Mouse (Mus musculus): ENCODE measurements around the gene Chp2. TPM values are rescaled to one million over a fixed set of nuclear protein-coding genes. Genes with fewer than 3 reads are reported as not detected.

The Chp2 gene
- total RNA-seq, 1 experiment from 2014 or later = not detected

Other genes with a start within 250 kb of the Chp2 start
- gene Cog7, start 237.8 kb upstream of the Chp2 start, total RNA-seq (2017) = 10.6 to 15.1 TPM (median 14.6 TPM) in 3 replicates
- 6.1 to 7.8 TPM (median 7.4 TPM) in 3 replicates for gene Gga2, start 198.3 kb upstream of the Chp2 start, total RNA-seq (2017)
- gene Ubfd1, start 152.3 kb upstream of the Chp2 start, total RNA-seq (2017) = 24.5 to 31.7 TPM (median 31.1 TPM) in 3 replicates
- 3.5 to 4.4 TPM (median 3.8 TPM) in 3 replicates for gene Ears2, start 152.2 kb upstream of the Chp2 start, total RNA-seq (2017)
- gene Ndufab1, start 117.6 kb upstream of the Chp2 start, total RNA-seq (2017) = 15.4 to 65.3 TPM (median 30.7 TPM) in 3 replicates
- 1.8 to 10.1 TPM (median 5.8 TPM) in 3 replicates for gene Palb2, start 86.5 kb upstream of the Chp2 start, total RNA-seq (2017)
- gene Dctn5, start 86.5 kb upstream of the Chp2 start, total RNA-seq (2017) = 61.3 to 87.9 TPM (median 69.1 TPM) in 3 replicates
- gene Plk1, start 60.1 kb upstream of the Chp2 start, total RNA-seq (2017) = 0.21 to 0.68 TPM in 2 of 3 replicates, not detected in the other
- gene Ern2, start 33.3 kb upstream of the Chp2 start, total RNA-seq (2017) = not detected in 3 replicates
- 197 to 314 TPM (median 249 TPM) in 3 replicates for gene Prkcb, start 69.3 kb downstream of the Chp2 start, total RNA-seq (2017)

All from monocyte, adult 5-6 weeks (primary cell).